Mouse (Mus musculus) forebrain, postnatal 0 days (tissue): ENCODE measurements at regions not wholly inside any gene's neighbourhood (a gene's known extent, or its start where the extent isn't known, plus 50 kb on each side); places are given as distances from the start of the nearest gene placed in this dataset.
"Not testable (repeated sequence)": the region's sequence is repeated elsewhere in the genome, so short reads cannot be mapped to it uniquely, and the experiment has no call there.

Experiments
- ATAC-seq: fragments of 200-750 bp; cut with Nextera tagmentation; 2 replicates; pipeline ENCODE4 v1.8.0; 2017; ENCODE audit warnings: mild to moderate bottlenecking, moderate library complexity
- DNase-seq: peaks from one replicate; pipeline ENCODE4 v3.0.0-alpha.2; 2015
- H3K27ac ChIP-seq: fragments of 300-500 bp; sonication (generic); 2 replicates; pipeline ENCODE4 v1.5.1; 2014; ENCODE audit warnings: low read depth, mild to moderate bottlenecking, antibody characterized with exemption, low read length, moderate library complexity, mixed read lengths
- H3K27me3 ChIP-seq: fragments of 300-500 bp; sonication (generic); 2 replicates; pipeline ENCODE4 v1.6.1; 2014; ENCODE audit warnings: mild to moderate bottlenecking, low read length, mixed read lengths; ENCODE audit not compliant: insufficient read depth
- H3K36me3 ChIP-seq: fragments of 300-500 bp; sonication (generic); 2 replicates; pipeline ENCODE4 v1.6.1; 2014; ENCODE audit warnings: mild to moderate bottlenecking, moderate library complexity; ENCODE audit not compliant: insufficient read depth
- H3K4me1 ChIP-seq: fragments of 300-500 bp; sonication (generic); 2 replicates; pipeline ENCODE4 v1.6.1; 2014; ENCODE audit warnings: antibody characterized with exemption; ENCODE audit not compliant: insufficient read depth
- H3K4me2 ChIP-seq: fragments of 300-500 bp; sonication (generic); 2 replicates; pipeline ENCODE4 v1.6.1; 2014; ENCODE audit warnings: low read depth, mild to moderate bottlenecking, moderate library complexity
- H3K4me3 ChIP-seq: fragments of 300-500 bp; sonication (generic); 2 replicates; pipeline ENCODE4 v1.5.1; 2014; ENCODE audit warnings: low read depth, low read length, mixed read lengths
- H3K9ac ChIP-seq: fragments of 300-500 bp; sonication (generic); 2 replicates; pipeline ENCODE4 v1.6.1; 2014; ENCODE audit warnings: mild to moderate bottlenecking
- H3K9me3 ChIP-seq: fragments of 300-500 bp; sonication (generic); 2 replicates; pipeline ENCODE4 v1.6.1; 2016; ENCODE audit warnings: low read length
- CTCF ChIP-seq: sonication (generic); IDR thresholded peaks from 2 replicates; pipeline ENCODE4 v1.5.1; 2016; ENCODE audit warnings: antibody characterized with exemption, control low read depth, low read depth
- WGBS: fragments of 180-500 bp; shearing (Covaris S2); extraction: QIAGEN DNeasy Blood & Tissue Kit; methylation state at CpG from one replicate; pipeline ENCODE4 v1.1.7; 2014; 5-methylcytosine and 5-hydroxymethylcytosine counted together

GRCm38 (mm10) chr6:68248018-68248533 lies 712.5 kb upstream of the Tacstd2 start:
- H3K4me1 ChIP-seq, H3K27ac ChIP-seq, H3K4me2 ChIP-seq, H3K4me3 ChIP-seq, DNase-seq, H3K9me3 ChIP-seq, H3K9ac ChIP-seq, H3K27me3 ChIP-seq, ATAC-seq, H3K36me3 ChIP-seq: not testable (repeated sequence)
- 95% methylated on average over 19 of the region's 19 CpGs for WGBS

GRCm38 (mm10) chr6:68242749-68243148 lies 707.2 kb upstream of the Tacstd2 start:
- H3K9me3 ChIP-seq, ATAC-seq, H3K27me3 ChIP-seq, DNase-seq, H3K9ac ChIP-seq, H3K27ac ChIP-seq, H3K4me2 ChIP-seq, H3K4me1 ChIP-seq, H3K4me3 ChIP-seq, H3K36me3 ChIP-seq: not testable (repeated sequence)
- WGBS = no CpG with 5 or more reads among the region's 8 CpGs

- no peaks in the 10 kb centered on the region for H3K9me3 ChIP-seq
- TF ChIP-seq CTCF = no peak
- no peak for ATAC-seq
These were observed 684.1 kb upstream of the Tacstd2 start for GRCm38 (mm10) chr6:68219685-68220084.

GRCm38 (mm10) chr6:68201448-68201847 lies 665.9 kb upstream of the Tacstd2 start:
- DNase-seq = no peak
- no peak for ATAC-seq
- Histone ChIP-seq H3K27ac (no peak overlapping the region), H3K36me3 (no peaks in the 10 kb centered on the region), H3K9ac (no peak overlapping the region), H3K9me3 (no peaks in the 10 kb centered on the region), H3K4me3 (no peak overlapping the region), H3K4me2 (no peak overlapping the region), H3K4me1 (no peaks in the 10 kb centered on the region), H3K27me3 (no peaks in the 10 kb centered on the region)
- 35% methylated on average over 2 of the region's 2 CpGs for WGBS
- TF ChIP-seq CTCF = no peak

More at GRCm38 (mm10) chr6:68219685-68220084, 684.1 kb upstream of the Tacstd2 start:
- Histone ChIP-seq H3K4me3 (no peak overlapping the region), H3K4me1 (no peaks in the 10 kb centered on the region), H3K9ac (no peak overlapping the region), H3K27ac (no peak overlapping the region), H3K27me3 (no peaks in the 10 kb centered on the region), H3K4me2 (no peak overlapping the region), H3K36me3 (no peaks in the 10 kb centered on the region)
- WGBS = 76% methylated on average over 1 of the region's 1 CpGs
- no peak for DNase-seq

- Histone ChIP-seq H3K27ac (no peak overlapping the region), H3K4me2 (no peak overlapping the region), H3K4me1 (no peaks in the 10 kb centered on the region), H3K9ac (no peak overlapping the region), H3K27me3 (no peaks in the 10 kb centered on the region), H3K9me3 (no peaks in the 10 kb centered on the region), H3K36me3 (no peaks in the 10 kb centered on the region), H3K4me3 (no peak overlapping the region)
- DNase-seq (no peak), ATAC-seq (no peak)
- peak; percentile 22 for TF ChIP-seq CTCF
These were observed 662.4 kb upstream of the Tacstd2 start for GRCm38 (mm10) chr6:68198031-68198430.

- 85% methylated on average over 4 of the region's 4 CpGs for WGBS
- DNase-seq = no peak
- Histone ChIP-seq H3K4me2 (no peak overlapping the region), H3K27ac (no peak overlapping the region), H3K9ac (no peak overlapping the region), H3K36me3 (no peaks in the 10 kb centered on the region), H3K9me3 (no peaks in the 10 kb centered on the region), H3K4me3 (no peak overlapping the region), H3K4me1 (no peaks in the 10 kb centered on the region), H3K27me3 (no peaks in the 10 kb centered on the region)
- TF ChIP-seq CTCF = no peak
- ATAC-seq = no peak
These were observed 629.2 kb upstream of the Tacstd2 start for GRCm38 (mm10) chr6:68164792-68165191.

GRCm38 (mm10) chr6:68164111-68164510 lies 628.5 kb upstream of the Tacstd2 start:
- not testable (repeated sequence) for H3K27ac ChIP-seq, ATAC-seq, H3K4me3 ChIP-seq, H3K9ac ChIP-seq, DNase-seq, H3K9me3 ChIP-seq, H3K4me1 ChIP-seq, H3K27me3 ChIP-seq, H3K4me2 ChIP-seq, H3K36me3 ChIP-seq
- WGBS = 96% methylated on average over 1 of the region's 1 CpGs

- Histone ChIP-seq H3K27ac (no peak overlapping the region), H3K4me1 (no peaks in the 10 kb centered on the region), H3K9me3 (no peaks in the 10 kb centered on the region), H3K27me3 (no peaks in the 10 kb centered on the region), H3K4me2 (no peak overlapping the region), H3K9ac (no peak overlapping the region), H3K36me3 (no peaks in the 10 kb centered on the region), H3K4me3 (no peak overlapping the region)
- DNase-seq = no peak
- TF ChIP-seq CTCF = no peak
- ATAC-seq = no peak
- WGBS = 93% methylated on average over 1 of the region's 1 CpGs
These were observed 616.0 kb upstream of the Tacstd2 start for GRCm38 (mm10) chr6:68151569-68151968.
